Mouse (Mus musculus) layer of hippocampus, postnatal 10 days (tissue): Measurements from ENCODE around the gene Capn1. TPM values are rescaled to one million over a fixed set of nuclear protein-coding genes. Genes with fewer than 3 reads are reported as not detected.
A peak's percentile ranks its signal among the peaks of the same experiment; 100 is the strongest.

Source experiments
- DNase-seq, 2 experiments: peaks; one replicate each; pipeline ENCODE4 v3.0.0; 2021; ENCODE audit warnings: low spot score in 2 of 2
- microRNA-seq, 2 experiments: library from miRNA; unstranded; fragments of <30 nt; microRNA quantifications; one replicate each; pipeline ENCODE4 v1.2.0; 2021
- total RNA-seq, 2 experiments: library from RNA; stranded (reverse); gene quantifications; 2 replicates each; pipeline ENCODE4 v1.2.3; 2021

Gene Capn1
- total RNA-seq, 2 experiments from 2014 or later, result 17.7 to 19.1 TPM

- no peak for DNase-seq
Measured at GRCm38 (mm10) chr19:5954031-5954710, 61.5 kb downstream of the Capn1 start.

- DNase-seq, result no peak
Measured at GRCm38 (mm10) chr19:5953201-5953770, 62.4 kb downstream of the Capn1 start.

GRCm38 (mm10) chr19:5952071-5952691 lies 63.5 kb downstream of the Capn1 start:
- no peak for DNase-seq

GRCm38 (mm10) chr19:5951631-5952030 lies 64.1 kb downstream of the Capn1 start:
- no peak for DNase-seq

- no peak for DNase-seq
Measured at GRCm38 (mm10) chr19:5950218-5950617, 65.5 kb downstream of the Capn1 start.

- no peak for DNase-seq
Measured at GRCm38 (mm10) chr19:5945891-5946290, 69.8 kb downstream of the Capn1 start.

GRCm38 (mm10) chr19:5945027-5945426 lies 70.7 kb downstream of the Capn1 start:
- no peak for DNase-seq

GRCm38 (mm10) chr19:5944145-5944544 lies 71.6 kb downstream of the Capn1 start:
- DNase-seq, result no peak

- DNase-seq, result no peak
Measured at GRCm38 (mm10) chr19:5943404-5943803, 72.3 kb downstream of the Capn1 start.

- no peak for DNase-seq
Measured at GRCm38 (mm10) chr19:5942581-5942980, 73.1 kb downstream of the Capn1 start.

GRCm38 (mm10) chr19:5940656-5941055 lies 75.0 kb downstream of the Capn1 start:
- no peak for DNase-seq

GRCm38 (mm10) chr19:5940173-5940572 lies 75.5 kb downstream of the Capn1 start:
- peak; percentile 23 to 54 for DNase-seq

- DNase-seq, result no peak
Measured at GRCm38 (mm10) chr19:5939715-5940114, 76.0 kb downstream of the Capn1 start.

Small RNA genes lying within 50 kb of the gene (microRNA-seq; reads per million reads assigned to microRNA genes)
- gene Mir6988, result 3.1 to 3.3 reads per million in 2 experiments

Other genes starting within 250 kb of the Capn1 start
- gene Scyl1, start 244.5 kb downstream of the Capn1 start, total RNA-seq, result 10 to 100 TPM; 67.3 to 72.8 TPM
- 10 to 100 TPM; 10.7 to 14.8 TPM for gene Frmd8, start 140.6 kb downstream of the Capn1 start, total RNA-seq
- 1 to 10 TPM; 2.1 to 3.6 TPM for gene Slc25a45, start 138.1 kb downstream of the Capn1 start, total RNA-seq
- 1 to 10 TPM; 4.4 to 5.5 TPM for gene Tigd3, start 121.7 kb downstream of the Capn1 start, total RNA-seq
- gene Dpf2, start 102.9 kb downstream of the Capn1 start, total RNA-seq, result 10 to 100 TPM; 76.0 to 79.9 TPM
- gene Cdc42ep2, start 91.1 kb downstream of the Capn1 start, total RNA-seq, result 1 to 10 TPM; 5.2 to 5.7 TPM
- gene Pola2, start 51.7 kb downstream of the Capn1 start, total RNA-seq, result 10 to 100 TPM in 1 of 2 experiments, 1 to 10 TPM in 1; 10.0 to 10.1 TPM
- gene Slc22a20, start 29.8 kb downstream of the Capn1 start, total RNA-seq, result not detected
- gene Syvn1, start 30.7 kb upstream of the Capn1 start, total RNA-seq, result 10 to 100 TPM; 40.6 to 41.2 TPM
- gene Mrpl49, start 41.9 kb upstream of the Capn1 start, total RNA-seq, result 10 to 100 TPM; 40.3 to 42.4 TPM
- 100 to 1,000 TPM; 656 to 785 TPM for gene Fau, start 41.9 kb upstream of the Capn1 start, total RNA-seq
- 10 to 100 TPM; 37.3 to 41.2 TPM for gene Znhit2, start 45.3 kb upstream of the Capn1 start, total RNA-seq
- gene Tm7sf2, start 52.5 kb upstream of the Capn1 start, total RNA-seq, result 10 to 100 TPM; 60.0 to 70.8 TPM
- gene Vps51, start 61.3 kb upstream of the Capn1 start, total RNA-seq, result 10 to 100 TPM; 82.0 to 92.0 TPM
- gene Tmem262, start 64.1 kb upstream of the Capn1 start, total RNA-seq, result not detected
- gene Gm28374, start 66.4 kb upstream of the Capn1 start, total RNA-seq, result under 1 TPM; 0.56 to 0.85 TPM
- 10 to 100 TPM; 36.8 to 37.6 TPM for gene Zfpl1, start 69.1 kb upstream of the Capn1 start, total RNA-seq
- 1 to 10 TPM; 1.1 to 1.3 TPM for gene Cdca5, start 69.1 kb upstream of the Capn1 start, total RNA-seq
- under 1 TPM in 1 of 2 experiments, not detected in 1; 0.80 TPM for gene AC131692.1, start 78.5 kb upstream of the Capn1 start, total RNA-seq
- gene Naaladl1, start 89.9 kb upstream of the Capn1 start, total RNA-seq, result under 1 TPM; 0.32 to 0.38 TPM
- 10 to 100 TPM; 18.8 to 21.6 TPM for gene Sac3d1, start 102.8 kb upstream of the Capn1 start, total RNA-seq
- 10 to 100 TPM; 35.0 to 35.4 TPM for gene Snx15, start 112.4 kb upstream of the Capn1 start, total RNA-seq
- under 1 TPM in 1 of 2 experiments, not detected in 1; 0.59 TPM for gene Batf2, start 125.1 kb upstream of the Capn1 start, total RNA-seq
- 10 to 100 TPM; 53.0 to 60.2 TPM for gene Arl2, start 125.7 kb upstream of the Capn1 start, total RNA-seq
- not detected for gene Majin, start 168.5 kb upstream of the Capn1 start, total RNA-seq
- not detected for gene Gpha2, start 210.5 kb upstream of the Capn1 start, total RNA-seq
- gene Ppp2r5b, start 220.0 kb upstream of the Capn1 start, total RNA-seq, result 100 to 1,000 TPM; 187 to 188 TPM
- 10 to 100 TPM; 31.3 to 31.6 TPM for gene Atg2a, start 225.8 kb upstream of the Capn1 start, total RNA-seq